ENCODE assay signal across 8 mouse cellular contexts in genomic region chr11:63135622-63136021, GRCm38 (mm10). TPM values are rescaled to one million over a fixed set of nuclear protein-coding genes. Genes with fewer than 3 reads are reported as not detected.
DNase-seq lines count a peak whose midpoint lies in the region; ATAC-seq lines count a peak whose summit lies in the region.

No protein-coding gene starts in this region.

- H3K27me3 ChIP-seq in embryonic facial prominence, embryonic 13.5 days, result peaks cover 41% of the 10 kb centered on the region
- H3K27me3 ChIP-seq in kidney, embryonic 15.5 days, result peaks cover 34% of the 10 kb centered on the region
- H3K27me3 ChIP-seq in limb, embryonic 15.5 days, result peaks cover 9% of the 10 kb centered on the region; the same call in 1 of the 2 replicates

- H3K4me3 ChIP-seq in embryonic facial prominence, embryonic 13.5 days, result peak overlapping the region; percentile 6; the same call in 1 of the 2 replicates
- H3K4me3 ChIP-seq in kidney, embryonic 15.5 days (replicated peaks), result no peak overlapping the region
- H3K4me3 ChIP-seq in limb, embryonic 15.5 days, result peak overlapping the region; percentile 72

- peak overlapping the region; percentile 58 for H3K9ac ChIP-seq in embryonic facial prominence, embryonic 13.5 days
- no peak overlapping the region for H3K9ac ChIP-seq in kidney, embryonic 15.5 days
- H3K9ac ChIP-seq in limb, embryonic 15.5 days, result no peak overlapping the region

- peak overlapping the region; percentile 83 for H3K27ac ChIP-seq in embryonic facial prominence, embryonic 13.5 days
- peak overlapping the region; percentile 75 for H3K27ac ChIP-seq in kidney, embryonic 15.5 days
- peak overlapping the region; percentile 86 for H3K27ac ChIP-seq in limb, embryonic 15.5 days

- peaks cover 35% of the 10 kb centered on the region for H3K36me3 ChIP-seq in embryonic facial prominence, embryonic 13.5 days
- peaks cover 24% of the 10 kb centered on the region; the same call in 1 of the 2 replicates for H3K36me3 ChIP-seq in kidney, embryonic 15.5 days
- peaks cover 47% of the 10 kb centered on the region for H3K36me3 ChIP-seq in limb, embryonic 15.5 days

- DNase-seq in 416B (ENCODE audit: low read depth), result peak; percentile 76
- DNase-seq in adrenal gland, postnatal 4 days (ENCODE audit: low spot score in 2 of 2), result peak; percentile 82 to 85
- DNase-seq in heart, adult 9 months (ENCODE audit: low spot score in 2 of 2), result peak; percentile 87 to 94
- DNase-seq in spleen, postnatal 36 days (ENCODE audit: low spot score in 2 of 2), result peak; percentile 52 to 63

- peak; percentile 82 for ATAC-seq in embryonic facial prominence, embryonic 13.5 days (ENCODE audit: insufficient number of reproducible peaks, insufficient read depth, low FRiP score, low TSS enrichment, low read depth)
- peak; percentile 72 for ATAC-seq in kidney, embryonic 15.5 days (replicated peaks; ENCODE audit: low FRiP score)
- peak; percentile 53; the same call in 1 of the 2 replicates for ATAC-seq in limb, embryonic 15.5 days (ENCODE audit: insufficient number of reproducible peaks, low FRiP score, low TSS enrichment, low read depth)
- peak; percentile 56; the same call in 1 of the 2 replicates for ATAC-seq in monocyte, adult 5-6 weeks (replicated peaks; ENCODE audit: insufficient number of reproducible peaks, low FRiP score, low TSS enrichment, poor library complexity, severe bottlenecking)

- peak overlapping the region; percentile 78 for H3K4me2 ChIP-seq in embryonic facial prominence, embryonic 13.5 days
- H3K4me2 ChIP-seq in kidney, embryonic 15.5 days, result 0 out of 2 replicates have a peak overlapping the region, but pooled peaks have one; percentile 3
- peak overlapping the region; percentile 74 for H3K4me2 ChIP-seq in limb, embryonic 15.5 days

- no peaks in the 10 kb centered on the region for H3K9me3 ChIP-seq in embryonic facial prominence, embryonic 13.5 days
- H3K9me3 ChIP-seq in kidney, embryonic 15.5 days (replicated peaks), result no peaks in the 10 kb centered on the region
- H3K9me3 ChIP-seq in limb, embryonic 15.5 days, result no peaks in the 10 kb centered on the region

- WGBS in embryonic facial prominence, embryonic 13.5 days, result 3% methylated on average over 8 of the region's 8 CpGs
- 8% methylated on average over 8 of the region's 8 CpGs for WGBS in kidney, embryonic 15.5 days
- WGBS in limb, embryonic 15.5 days, result 4% methylated on average over 8 of the region's 8 CpGs

- peaks cover 71% of the 10 kb centered on the region for H3K4me1 ChIP-seq in embryonic facial prominence, embryonic 13.5 days
- H3K4me1 ChIP-seq in kidney, embryonic 15.5 days, result peaks cover 52% of the 10 kb centered on the region
- peaks cover 58% of the 10 kb centered on the region for H3K4me1 ChIP-seq in limb, embryonic 15.5 days

RNA-seq across cellular contexts. Expression of gene Pmp22, which starts 6.8 kb away (rescaled TPM):
- 100 to 1,000 TPM; 159 to 178 TPM for total RNA-seq in adrenal gland, postnatal 4 days (2021)
- polyA plus RNA-seq in embryonic facial prominence, embryonic 13.5 days (2015; fragmentation: Nextera tagmentation; extraction: Ambion mirVana), result 127 and 138 TPM in 2 replicates
- 96.7 and 115 TPM in 2 replicates for polyA plus RNA-seq in kidney, embryonic 15.5 days (2015; fragmentation: Nextera tagmentation; extraction: Ambion mirVana)
- polyA plus RNA-seq in limb, embryonic 15.5 days (2015; fragmentation: Nextera tagmentation; extraction: Ambion mirVana), result 307 and 381 TPM in 2 replicates
- not detected in 3 replicates for total RNA-seq in monocyte, adult 5-6 weeks (2017)

Comparison
In these comparisons a context has a peak if more than half of its experiments do, and no peak if none do; other contexts are left out.
1. H3K4me2 ChIP-seq: peak in every context shown above with its lines; median percentile 78 in embryonic facial prominence, embryonic 13.5 days; 74 in limb, embryonic 15.5 days; 3 in kidney, embryonic 15.5 days.